Mouse (Mus musculus) MEL (cell line): ENCODE results near the gene Il4ra. TPM values are rescaled to one million over a fixed set of nuclear protein-coding genes. Genes with fewer than 3 reads are reported as not detected.

ENCODE experiments used
- DNase-seq: peaks from one replicate; pipeline ENCODE4 v3.0.0; 2011; ENCODE audit warnings: low read depth, low spot score
- H3K27ac ChIP-seq: 2 replicates; pipeline ENCODE4 v1.5.1; 2012; ENCODE audit warnings: low read depth, mild to moderate bottlenecking, control low read depth, low read length, moderate library complexity; ENCODE audit not compliant: control insufficient read depth
- H3K27me3 ChIP-seq, 2 experiments: fragments of 150-350 bp in 1 of 2; sonication (generic) in 1 of 2; 2 replicates each; pipeline ENCODE4 v1.6.1; 2012; ENCODE audit warnings: low read length in 2 of 2, mild to moderate bottlenecking in 2 of 2, improper control_type of control experiment in 1 of 2, moderate library complexity in 1 of 2; ENCODE audit not compliant: insufficient read depth in 2 of 2, control insufficient read depth in 1 of 2
- H3K36me3 ChIP-seq, 2 experiments: 2 replicates each; pipeline ENCODE4 v1.6.1; 2012 to 2014; ENCODE audit warnings: low read length in 2 of 2, improper control_type of control experiment in 1 of 2, inconsistent platforms in 1 of 2, mild to moderate bottlenecking in 1 of 2; ENCODE audit not compliant: insufficient read depth in 2 of 2, control insufficient read depth in 1 of 2
- H3K4me1 ChIP-seq, 2 experiments: fragments of 150-350 bp in 1 of 2; sonication (generic) in 1 of 2; 2 replicates each; pipeline ENCODE4 v1.6.1; 2012; ENCODE audit warnings: low read length in 2 of 2, improper control_type of control experiment in 1 of 2, mild to moderate bottlenecking in 1 of 2; ENCODE audit not compliant: insufficient read depth in 2 of 2, control insufficient read depth in 1 of 2
- H3K4me3 ChIP-seq, 2 experiments: fragments of 150-350 bp in 1 of 2; sonication (generic) in 1 of 2; 2 replicates each; pipeline ENCODE4 v1.5.1; 2012; ENCODE audit warnings: low read depth in 2 of 2, low read length in 2 of 2, mild to moderate bottlenecking in 2 of 2, moderate library complexity in 2 of 2, control low read depth in 1 of 2, improper control_type of control experiment in 1 of 2; ENCODE audit not compliant: control insufficient read depth in 1 of 2, insufficient read depth in 1 of 2
- H3K79me2 ChIP-seq: 2 replicates; pipeline ENCODE4 v1.6.1; 2012; ENCODE audit warnings: mild to moderate bottlenecking, low read length, moderate library complexity; ENCODE audit not compliant: control insufficient read depth, poor library complexity, insufficient read depth
- H3K9ac ChIP-seq: 2 replicates; pipeline ENCODE4 v1.6.1; 2012; ENCODE audit warnings: low read depth, mild to moderate bottlenecking, control low read depth, low read length, moderate library complexity; ENCODE audit not compliant: control insufficient read depth, poor library complexity, severe bottlenecking
- H3K9me3 ChIP-seq: fragments of 150-350 bp; sonication (generic); replicated peaks from 2 replicates; pipeline ENCODE4 v1.6.1; 2012; ENCODE audit warnings: mild to moderate bottlenecking, low read length, improper control_type of control experiment, moderate library complexity; ENCODE audit not compliant: insufficient read depth
- BHLHE40 ChIP-seq: IDR thresholded peaks from 2 replicates; pipeline ENCODE4 v1.6.1; 2012; ENCODE audit warnings: low read depth, mild to moderate bottlenecking, inconsistent platforms, low read length, improper control_type of control experiment, borderline replicate concordance
- E2F4 ChIP-seq: IDR thresholded peaks from 2 replicates; pipeline ENCODE4 v1.6.1; 2011; ENCODE audit warnings: low read depth, low read length, improper control_type of control experiment, borderline replicate concordance
- ETS1 ChIP-seq: IDR thresholded peaks from 2 replicates; pipeline ENCODE4 v1.6.1; 2012; ENCODE audit warnings: low read depth, mild to moderate bottlenecking, inconsistent platforms, low read length, improper control_type of control experiment, moderate library complexity
- GATA1 ChIP-seq: IDR thresholded peaks from 2 replicates; pipeline ENCODE4 v1.6.1; 2011; ENCODE audit warnings: low read depth, low read length, improper control_type of control experiment
- HCFC1 ChIP-seq: IDR thresholded peaks from 2 replicates; pipeline ENCODE4 v1.6.1; 2012; ENCODE audit warnings: low read depth, mild to moderate bottlenecking, inconsistent platforms, low read length, improper control_type of control experiment, moderate library complexity
- JUND ChIP-seq: IDR thresholded peaks from 2 replicates; pipeline ENCODE4 v1.6.1; 2011; ENCODE audit warnings: low read depth, mild to moderate bottlenecking, improper control_type of control experiment, low read length
- KAT2A ChIP-seq: conservative IDR thresholded peaks from 2 replicates; pipeline ENCODE4 v1.6.1; 2012; ENCODE audit warnings: low read depth, low read length, improper control_type of control experiment, inconsistent platforms
- MAFK ChIP-seq: IDR thresholded peaks from 2 replicates; pipeline ENCODE4 v1.6.1; 2011; ENCODE audit warnings: low read depth, mild to moderate bottlenecking, low read length, improper control_type of control experiment, borderline replicate concordance
- MYB ChIP-seq: IDR thresholded peaks from 2 replicates; pipeline ENCODE4 v1.6.1; 2011; ENCODE audit warnings: mild to moderate bottlenecking, low read depth, low read length, improper control_type of control experiment
- MYC ChIP-seq: IDR thresholded peaks from 2 replicates; pipeline ENCODE4 v1.6.1; 2011; ENCODE audit warnings: low read depth, mild to moderate bottlenecking, low read length, improper control_type of control experiment, moderate library complexity
- NRF1 ChIP-seq: IDR thresholded peaks from 2 replicates; pipeline ENCODE4 v1.6.1; 2014; ENCODE audit warnings: low read depth, mild to moderate bottlenecking, inconsistent platforms, low read length, improper control_type of control experiment, moderate library complexity; ENCODE audit not compliant: poor library complexity, insufficient read depth, severe bottlenecking
- POLR2AphosphoS2 ChIP-seq: IDR thresholded peaks from 2 replicates; pipeline ENCODE4 v1.6.1; 2011; ENCODE audit warnings: low read length, improper control_type of control experiment
- POLR2AphosphoS5 ChIP-seq: IDR thresholded peaks from 2 replicates; pipeline ENCODE4 v1.6.1; 2012; ENCODE audit warnings: low read depth, borderline replicate concordance, mild to moderate bottlenecking, inconsistent platforms, low read length, moderate library complexity, mixed read lengths
- RCOR1 ChIP-seq: IDR thresholded peaks from 2 replicates; pipeline ENCODE4 v1.6.1; 2012; ENCODE audit warnings: low read depth, mild to moderate bottlenecking, inconsistent platforms, low read length, improper control_type of control experiment
- SMC3 ChIP-seq: IDR thresholded peaks from 2 replicates; pipeline ENCODE4 v1.6.1; 2011; ENCODE audit warnings: low read depth, low read length, improper control_type of control experiment
- TBP ChIP-seq: IDR thresholded peaks from 2 replicates; pipeline ENCODE4 v1.8.0; 2011; ENCODE audit warnings: low read depth, low read length, improper control_type of control experiment
- TCF12 ChIP-seq: IDR thresholded peaks from 2 replicates; pipeline ENCODE4 v1.6.1; 2014; ENCODE audit warnings: low read depth, mild to moderate bottlenecking, inconsistent platforms, low read length, improper control_type of control experiment, moderate library complexity
- USF1 ChIP-seq: IDR thresholded peaks from 2 replicates; pipeline ENCODE4 v1.6.1; 2014; ENCODE audit warnings: low read depth, mild to moderate bottlenecking, inconsistent platforms, low read length, improper control_type of control experiment, moderate library complexity
- ZKSCAN1 ChIP-seq: IDR thresholded peaks from 2 replicates; pipeline ENCODE4 v1.6.1; 2012; ENCODE audit warnings: low read depth, mild to moderate bottlenecking, inconsistent platforms, low read length, improper control_type of control experiment, moderate library complexity
- polyA plus RNA-seq, 2 experiments: library from polyadenylated mRNA; stranded (reverse) in 1 of 2; unstranded in 1 of 2; fragments of >175 nt in 1 of 2; fragments of >200 nt in 1 of 2; gene quantifications; 2 replicates each; pipeline versions ENCODE4 v1.2.1 to v1.2.4; 2012; ENCODE audit warnings: low replicate concordance in 2 of 2, low read depth in 1 of 2; ENCODE audit not compliant: insufficient read length in 2 of 2, insufficient read depth in 1 of 2, missing spikeins in 1 of 2
- total RNA-seq: library from RNA; depleted of rRNA; stranded (reverse); fragments of 300-350 nt; gene quantifications from 2 replicates; pipeline ENCODE4 v1.2.3, GENCODE M21; 2012

Il4ra gene
- total and polyA plus RNA-seq, 3 experiments, result 3.6 to 5.0 TPM; not detected in 1

- Histone ChIP-seq H3K27me3 (no peaks in the 10 kb centered on the region), H3K4me1 (peaks cover 9 to 53% of the 10 kb centered on the region in 2 experiments), H3K9ac (no peak overlapping the region), H3K79me2 (no peaks in the 10 kb centered on the region), H3K27ac (no peak overlapping the region), H3K9me3 (no peaks in the 10 kb centered on the region), H3K4me3 (no peak overlapping the region), H3K36me3 (peaks cover 0 to 16% of the 10 kb centered on the region in 2 experiments; a peak in 2 of 4 replicates)
- no peak for DNase-seq
- no peak for TF ChIP-seq TBP
- no peak for TF ChIP-seq USF1
- no peak for TF ChIP-seq HCFC1
- no peak for TF ChIP-seq MAFK
- TF ChIP-seq ETS1, result no peak
Measured at GRCm38 (mm10) chr7:125556865-125557264, 4.9 kb downstream of the Il4ra start.

GRCm38 (mm10) chr7:125558401-125558945 lies 6.6 kb downstream of the Il4ra start:
- no peak overlapping the region for H3K4me3 ChIP-seq
- TF ChIP-seq TBP (no peak), POLR2AphosphoS2 (no peak)
- TF ChIP-seq, all 39 proteins: peak for 0
- no peaks in the 10 kb centered on the region for H3K9me3 ChIP-seq
- H3K36me3 ChIP-seq, result peaks cover 0 to 16% of the 10 kb centered on the region in 2 experiments; a peak in 2 of 4 replicates
- H3K4me1 ChIP-seq, result peaks cover 9 to 44% of the 10 kb centered on the region in 2 experiments
- no peak overlapping the region for H3K9ac ChIP-seq
- no peak for DNase-seq
- H3K27me3 ChIP-seq, result no peaks in the 10 kb centered on the region
- H3K79me2 ChIP-seq, result no peaks in the 10 kb centered on the region
- no peak overlapping the region for H3K27ac ChIP-seq

- H3K27ac ChIP-seq, result no peak overlapping the region
Measured at GRCm38 (mm10) chr7:125558997-125559396, 7.1 kb downstream of the Il4ra start.

GRCm38 (mm10) chr7:125559537-125559936 lies 7.6 kb downstream of the Il4ra start:
- Histone ChIP-seq H3K79me2 (no peaks in the 10 kb centered on the region), H3K27me3 (no peaks in the 10 kb centered on the region), H3K9ac (no peak overlapping the region), H3K27ac (no peak overlapping the region), H3K4me1 (peaks cover 9 to 44% of the 10 kb centered on the region in 2 experiments), H3K36me3 (peaks cover 0 to 16% of the 10 kb centered on the region in 2 experiments; a peak in 2 of 4 replicates), H3K4me3 (no peak overlapping the region), H3K9me3 (no peaks in the 10 kb centered on the region)
- TF ChIP-seq POLR2AphosphoS2, result no peak
- TF ChIP-seq JUND, result no peak
- no peak for TF ChIP-seq TCF12
- TF ChIP-seq KAT2A, result no peak
- no peak for TF ChIP-seq BHLHE40
- TF ChIP-seq MYB, result no peak
- no peak for TF ChIP-seq POLR2AphosphoS5
- no peak for TF ChIP-seq ZKSCAN1
- no peak for TF ChIP-seq RCOR1
- TF ChIP-seq NRF1, result no peak
- TF ChIP-seq GATA1, result no peak
- TF ChIP-seq SMC3, result no peak
- DNase-seq, result no peak

More at GRCm38 (mm10) chr7:125558997-125559396, 7.1 kb downstream of the Il4ra start:
- peaks cover 9 to 44% of the 10 kb centered on the region in 2 experiments for H3K4me1 ChIP-seq
- H3K79me2 ChIP-seq, result no peaks in the 10 kb centered on the region
- no peaks in the 10 kb centered on the region for H3K9me3 ChIP-seq
- H3K9ac ChIP-seq, result no peak overlapping the region
- TF ChIP-seq POLR2AphosphoS2, result no peak
- no peak for TF ChIP-seq POLR2AphosphoS5
- TF ChIP-seq MYC, result no peak
- no peak for TF ChIP-seq NRF1
- no peak for TF ChIP-seq E2F4
- no peak for TF ChIP-seq TBP
- no peak overlapping the region for H3K4me3 ChIP-seq
- peaks cover 0 to 16% of the 10 kb centered on the region in 2 experiments; a peak in 2 of 4 replicates for H3K36me3 ChIP-seq
- no peak for DNase-seq
- H3K27me3 ChIP-seq, result no peaks in the 10 kb centered on the region
